Mouse (Mus musculus) MN1 (cell line): ENCODE results near the gene Trp53rka.
"Not testable (repeated sequence)": the region's sequence is repeated elsewhere in the genome, so short reads cannot be mapped to it uniquely, and the experiment has no call there.

ENCODE experiments used
- DNase-seq: peaks from one replicate; pipeline ENCODE4 v3.0.0-alpha.2; 2016; ENCODE audit warnings: low spot score

Gene Trp53rka

DNA sequence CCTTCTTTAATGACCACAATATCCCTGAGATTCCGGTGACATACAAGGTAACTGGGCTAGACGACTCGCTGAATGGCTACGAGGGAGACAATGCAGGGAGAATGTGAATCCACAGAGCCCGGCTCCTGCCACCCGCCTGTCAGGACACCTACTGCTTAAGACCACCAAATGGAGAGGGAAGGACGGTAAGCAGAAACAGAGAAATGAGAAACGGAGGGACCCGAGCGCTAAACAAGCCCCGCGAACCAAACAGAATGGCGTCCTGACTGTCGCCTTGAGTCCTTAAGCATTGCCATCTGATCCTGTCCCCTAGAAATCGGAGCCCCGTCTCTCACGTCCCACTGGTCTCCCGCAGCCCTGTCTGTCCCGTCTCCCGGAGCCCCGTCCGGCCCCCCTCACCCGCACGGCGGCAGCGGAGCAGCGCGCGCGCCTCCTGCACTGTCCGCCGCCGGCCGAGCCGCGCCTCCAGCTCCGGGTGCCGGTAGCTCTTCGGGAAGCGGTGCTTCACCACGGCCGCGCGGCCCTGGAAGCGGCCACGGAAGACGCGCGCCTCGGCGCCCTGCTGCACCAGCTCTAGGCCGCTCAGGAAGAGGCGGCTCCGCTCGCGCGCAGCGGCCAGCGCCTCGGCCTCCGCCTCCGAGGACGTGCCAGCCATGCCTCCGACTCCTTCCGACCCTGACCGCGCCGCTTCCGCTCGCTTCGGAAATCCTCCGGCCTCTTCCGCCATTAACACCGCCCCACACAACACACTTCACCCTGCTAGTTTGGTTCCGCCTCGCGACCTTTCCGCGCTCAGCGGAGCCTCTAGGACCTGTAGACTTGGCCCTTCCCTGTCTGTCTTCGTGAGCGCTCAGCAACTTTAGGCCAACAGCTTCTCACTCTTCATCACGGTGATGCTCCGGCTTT, at the start of gene Trp53rka:
TSS of gene Trp53rka (minus strand) at position 677 of the 906 bp plus-strand sequence.
- DNase-seq = peak; percentile 89

DNA sequence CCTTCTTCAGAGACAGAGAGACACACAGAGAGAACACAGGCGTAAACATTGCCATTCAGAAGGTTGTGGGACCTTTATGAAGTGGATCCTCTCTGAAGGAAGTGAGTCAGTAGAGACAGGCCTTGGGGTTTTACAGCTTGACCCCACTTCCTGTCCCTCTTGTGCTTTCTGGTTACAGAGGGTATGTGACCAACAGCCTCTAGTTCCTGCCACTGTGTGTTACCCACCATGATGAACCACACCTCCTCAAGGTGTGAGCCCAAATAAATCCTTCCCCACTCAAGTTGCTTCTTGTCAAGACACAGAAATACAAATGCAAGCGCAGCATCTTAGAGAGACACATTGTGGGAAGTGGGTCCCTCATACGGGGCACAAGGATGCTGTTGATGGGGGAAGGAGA, 47.9 kb upstream of the Trp53rka start:
- no peak for DNase-seq

DNA sequence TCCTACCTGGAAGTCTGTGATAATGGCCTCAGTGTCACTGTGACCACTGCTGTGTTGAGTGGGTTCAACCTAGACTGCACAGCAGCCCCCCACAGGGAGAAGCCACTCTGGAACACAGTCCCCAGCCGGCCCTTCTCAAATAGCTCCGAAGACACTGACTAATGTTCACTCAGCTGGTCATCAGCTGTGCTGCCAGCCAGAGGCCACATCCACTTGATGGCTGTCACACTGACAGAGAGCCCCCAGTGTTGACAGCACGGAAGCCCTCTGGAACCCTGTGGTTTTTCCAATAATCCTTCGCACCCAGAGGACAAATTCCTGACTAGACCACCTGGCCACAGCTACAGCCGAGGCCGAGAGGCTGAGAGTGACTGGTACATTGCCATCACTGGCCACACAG, 40.7 kb upstream of the Trp53rka start:
- no peak for DNase-seq

DNA sequence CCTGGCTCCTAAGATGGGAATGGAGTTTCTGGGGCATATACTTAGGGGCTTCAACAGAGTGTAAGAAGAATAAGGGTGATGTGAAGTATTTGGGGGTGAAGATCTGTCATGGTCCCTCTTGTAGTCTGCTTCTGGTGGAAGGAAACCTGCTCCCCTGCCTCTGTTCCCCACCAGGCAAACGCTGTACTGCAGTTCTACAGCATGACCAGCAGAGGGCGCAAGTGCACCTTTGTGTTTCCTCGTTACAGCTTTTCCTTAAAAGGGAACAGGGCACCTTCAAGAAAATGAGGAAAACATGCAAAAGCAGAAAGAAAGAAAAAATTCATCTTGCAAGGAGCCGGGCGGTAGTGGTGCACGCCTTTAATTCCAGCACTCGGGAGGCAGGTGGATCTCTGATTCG, 36.0 kb upstream of the Trp53rka start:
- DNase-seq = peak; percentile 69

DNA sequence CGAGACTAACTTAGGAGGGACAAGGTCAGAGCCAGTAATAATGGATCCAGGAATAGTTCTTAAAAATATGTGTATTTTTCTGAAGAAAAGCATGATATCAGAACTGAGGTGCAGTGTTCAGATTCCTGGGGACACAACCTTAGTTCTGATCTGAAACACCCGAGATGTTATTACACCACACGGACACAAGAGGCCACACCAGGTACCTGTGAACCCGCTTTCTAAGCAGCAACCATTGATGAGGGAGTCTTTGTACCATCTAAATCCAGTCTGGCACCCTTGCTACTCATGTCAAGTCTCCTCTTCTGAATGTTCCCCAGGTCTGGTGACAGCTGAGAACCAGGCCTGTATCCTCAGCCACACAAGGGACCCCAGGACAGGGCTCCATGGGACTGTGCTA, 32.5 kb upstream of the Trp53rka start:
- DNase-seq = no peak

DNA sequence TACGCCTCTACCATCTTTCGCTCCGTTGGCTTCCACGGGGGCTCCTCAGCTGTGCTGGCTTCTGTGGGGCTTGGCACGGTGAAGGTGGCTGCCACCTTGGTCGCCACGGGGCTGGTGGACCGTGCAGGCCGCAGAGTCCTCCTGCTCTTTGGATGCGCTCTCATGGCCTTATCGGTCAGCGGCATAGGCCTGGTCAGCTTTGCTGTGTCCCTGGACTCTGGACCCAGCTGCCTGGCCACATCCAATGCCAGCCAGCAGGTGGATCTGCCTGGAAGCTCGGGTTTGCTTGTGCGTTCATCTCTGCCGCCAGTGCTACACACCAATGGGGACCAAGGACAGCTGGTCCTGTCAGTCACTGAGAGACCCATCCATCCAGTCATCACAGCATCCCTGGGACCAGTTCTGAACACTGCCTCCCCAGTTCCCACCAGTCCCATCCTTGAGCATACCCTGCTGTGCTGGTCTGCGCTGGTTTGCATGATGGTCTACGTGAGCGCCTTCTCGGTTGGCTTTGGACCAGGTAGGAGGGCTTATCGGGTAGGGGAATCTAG, 22.1 kb upstream of the Trp53rka start:
- DNase-seq = no peak

DNA sequence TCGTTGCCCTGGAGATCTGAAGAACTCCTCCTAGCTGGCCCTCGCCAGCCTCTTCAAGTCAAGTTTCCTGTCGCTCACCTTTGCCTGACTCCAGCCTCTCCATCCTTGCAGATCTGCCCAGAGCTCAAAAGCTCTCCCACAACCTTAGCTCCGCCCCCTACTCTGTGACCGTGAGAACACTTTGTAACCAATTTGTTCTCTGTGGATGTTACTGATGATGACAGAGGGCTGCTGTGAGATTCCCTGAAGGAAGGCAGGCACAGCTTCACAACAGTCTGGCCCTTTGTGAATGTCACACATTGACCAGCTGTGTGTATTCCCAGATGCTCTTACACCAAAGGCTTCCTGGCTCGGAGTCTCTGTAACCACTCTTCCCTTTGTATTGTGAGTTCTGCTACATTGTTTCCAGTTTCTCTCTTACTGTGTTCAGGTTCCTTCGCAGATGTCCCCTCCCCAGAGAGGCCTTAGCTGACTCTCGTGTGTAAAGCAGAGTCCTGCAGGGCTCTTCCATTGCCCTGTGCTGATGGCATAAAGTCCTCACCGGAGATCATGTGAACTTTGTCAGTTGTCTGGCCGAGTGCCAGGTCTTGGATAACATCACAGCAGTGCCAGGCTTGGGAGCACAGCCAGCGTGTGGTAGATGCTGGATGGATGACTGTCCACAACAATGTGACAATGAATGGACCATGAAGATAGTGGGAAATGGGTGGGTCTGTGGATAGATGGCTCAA, 19.9 kb upstream of the Trp53rka start:
- peak; percentile 86 for DNase-seq

DNA sequence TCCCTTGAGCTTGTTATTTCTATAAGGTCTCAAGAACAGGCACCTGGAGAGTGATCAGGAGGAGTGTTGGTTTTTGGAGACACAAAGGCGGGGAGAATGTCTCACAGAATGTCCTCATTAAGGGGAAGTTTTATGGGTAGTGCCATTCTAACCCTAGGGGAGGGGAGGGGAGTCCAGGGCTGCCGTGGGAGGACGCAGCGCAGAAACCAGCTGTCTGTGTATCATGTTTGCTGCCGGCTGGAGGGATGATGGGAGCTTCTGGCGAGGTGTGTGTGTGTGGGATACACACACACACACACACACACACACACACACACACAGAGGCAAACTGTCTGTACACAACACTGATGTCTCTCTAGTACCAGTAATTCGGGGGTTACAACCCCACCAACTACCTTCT, 19.3 kb upstream of the Trp53rka start:
- no peak for DNase-seq

DNA sequence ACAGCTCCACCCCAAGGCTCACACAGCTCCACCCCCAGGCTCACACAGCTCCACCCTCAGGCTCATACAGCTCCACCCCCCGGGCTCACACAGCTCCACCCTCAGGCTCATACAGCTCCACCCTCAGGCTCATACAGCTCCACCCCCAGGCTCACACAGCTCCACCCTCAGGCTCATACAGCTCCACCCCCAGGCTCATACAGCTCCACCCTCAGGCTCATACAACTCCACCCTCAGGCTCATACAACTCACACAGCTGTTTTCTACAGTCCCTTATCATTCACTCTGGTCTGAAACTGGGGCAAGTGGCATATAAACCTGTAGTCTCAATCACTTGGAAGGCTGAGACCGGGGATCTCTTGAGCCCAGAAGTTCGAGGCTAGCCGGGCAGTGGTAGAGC, 18.4 kb upstream of the Trp53rka start:
- DNase-seq = not testable (repeated sequence)

DNA sequence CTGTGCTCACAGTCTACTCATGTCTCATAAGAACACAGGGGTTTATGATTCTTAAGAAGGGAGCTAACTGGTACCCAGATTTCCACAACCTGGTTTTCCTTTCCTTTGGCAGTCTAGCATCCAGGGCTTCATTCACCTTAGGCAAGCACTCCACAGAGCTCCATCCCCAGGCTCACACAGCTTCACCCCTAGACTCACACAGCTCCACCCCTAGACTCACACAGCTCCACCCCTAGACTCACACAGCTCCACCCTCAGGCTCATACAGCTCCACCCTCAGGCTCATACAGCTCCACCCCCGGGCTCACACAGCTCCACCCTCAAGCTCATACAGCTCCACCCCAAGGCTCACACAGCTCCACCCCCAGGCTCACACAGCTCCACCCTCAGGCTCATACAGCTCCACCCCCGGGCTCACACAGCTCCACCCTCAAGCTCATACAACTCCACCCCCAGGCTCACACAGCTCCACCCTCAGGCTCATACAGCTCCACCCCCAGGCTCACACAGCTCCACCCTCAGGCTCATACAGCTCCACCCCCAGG, 17.9 kb upstream of the Trp53rka start:
- DNase-seq = not testable (repeated sequence)

DNA sequence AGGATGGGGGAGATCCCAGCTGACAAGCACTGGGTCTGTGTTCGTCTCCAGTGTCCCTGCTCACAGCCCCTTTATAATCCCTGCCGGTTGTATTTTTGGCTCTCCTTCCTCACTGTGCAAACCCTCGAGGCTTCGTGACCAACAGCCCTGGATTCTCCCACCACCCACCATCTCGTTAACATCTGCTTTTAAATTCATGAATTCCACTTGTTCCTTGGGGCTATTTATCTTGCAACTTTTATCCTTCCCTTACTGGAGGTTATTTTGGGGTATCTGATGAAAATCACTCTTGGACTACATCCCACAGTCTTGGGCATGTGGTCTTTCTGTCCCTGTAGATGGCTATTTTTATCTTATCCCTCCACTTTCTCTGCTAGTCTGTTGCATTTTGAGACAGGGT, 17.3 kb upstream of the Trp53rka start:
- DNase-seq = no peak

DNA sequence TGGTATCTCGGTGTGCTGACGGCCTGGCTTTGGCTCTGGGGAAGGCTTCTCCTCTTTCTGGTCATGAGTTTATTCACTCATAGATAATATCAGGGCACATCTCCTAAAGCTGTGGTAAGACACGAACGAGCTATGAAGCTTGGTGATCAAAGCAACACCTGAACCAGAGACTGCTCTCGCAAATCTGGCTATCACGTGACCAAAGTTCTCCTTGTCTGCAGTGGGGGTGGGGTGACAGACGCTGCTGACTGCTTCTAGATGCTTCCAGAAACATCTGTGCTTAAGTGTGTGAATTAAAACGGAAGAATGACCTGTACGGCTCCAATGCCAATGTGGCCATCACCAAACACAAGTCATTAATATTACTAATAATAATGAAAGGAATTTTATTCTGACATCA, 16.6 kb upstream of the Trp53rka start:
- DNase-seq = no peak

DNA sequence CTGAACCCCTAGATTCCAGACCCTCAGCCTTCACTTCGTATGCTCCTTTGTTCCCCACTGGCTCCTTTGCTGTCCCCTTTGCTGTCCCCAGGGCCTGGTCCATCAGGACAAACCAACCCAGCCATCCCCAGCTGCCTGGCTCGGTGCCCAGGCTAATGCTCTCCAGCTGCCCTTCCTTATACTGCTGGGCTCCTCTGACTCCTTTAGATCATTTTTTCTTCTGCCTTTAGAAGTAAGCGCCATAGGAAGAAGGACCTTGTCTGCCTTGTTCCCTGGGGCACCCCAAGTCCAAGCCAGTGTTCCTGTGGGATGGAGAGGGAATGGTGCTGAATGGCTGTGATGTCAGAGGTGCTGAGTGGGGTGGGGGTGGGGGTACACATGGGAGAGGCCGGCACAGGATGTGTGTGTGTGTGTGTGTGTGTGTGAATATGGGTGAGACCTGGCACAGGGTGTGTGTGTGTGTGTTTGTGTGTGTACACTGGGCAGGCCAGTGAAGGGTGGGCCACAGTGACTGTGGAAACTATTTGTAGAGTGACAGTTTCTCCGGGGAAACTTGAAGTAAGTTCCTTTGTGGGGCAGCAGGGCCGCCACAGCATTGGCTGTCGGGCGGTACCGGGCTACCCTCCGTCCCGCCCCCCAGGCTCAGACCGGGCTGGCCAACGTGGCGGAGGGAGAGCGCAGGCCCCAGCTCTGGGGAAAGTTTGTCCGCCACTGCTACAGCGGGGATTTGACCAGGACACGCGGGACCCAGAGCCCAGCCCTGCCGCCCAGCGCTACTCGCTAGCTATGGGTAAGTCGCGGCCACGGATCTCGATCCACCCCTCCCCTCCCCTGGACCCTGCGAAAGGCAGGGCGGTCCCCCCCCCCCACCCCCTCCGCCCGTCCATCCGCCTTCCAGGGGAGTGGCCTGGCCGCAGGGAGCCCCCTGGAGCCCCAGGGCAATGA, 10.4 kb upstream of the Trp53rka start, which contains the start of gene Slc2a10:
TSS of gene Slc2a10 (plus strand) at position 529 of the 945 bp plus-strand sequence.
- peak; percentile 78 for DNase-seq

DNA sequence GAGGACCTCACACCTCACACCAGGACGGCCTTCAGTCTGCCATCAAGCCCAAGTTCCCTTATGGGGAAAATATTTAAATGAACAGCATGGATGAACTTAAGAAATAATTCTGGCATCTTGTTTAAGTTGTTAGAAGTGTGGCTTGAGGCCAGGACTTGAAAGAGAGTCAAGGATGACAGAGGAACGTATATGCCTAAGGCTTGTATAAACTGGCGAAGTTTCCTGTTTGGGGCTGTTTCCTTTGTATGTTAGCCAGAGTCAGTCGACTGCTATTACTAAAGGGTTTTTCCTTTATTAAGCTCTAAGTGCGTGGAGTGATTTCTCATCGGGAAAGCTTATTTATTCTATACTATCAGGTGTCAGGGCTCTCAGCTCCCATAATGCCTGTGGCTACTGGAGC, 5.7 kb upstream of the Trp53rka start:
- DNase-seq = no peak

DNA sequence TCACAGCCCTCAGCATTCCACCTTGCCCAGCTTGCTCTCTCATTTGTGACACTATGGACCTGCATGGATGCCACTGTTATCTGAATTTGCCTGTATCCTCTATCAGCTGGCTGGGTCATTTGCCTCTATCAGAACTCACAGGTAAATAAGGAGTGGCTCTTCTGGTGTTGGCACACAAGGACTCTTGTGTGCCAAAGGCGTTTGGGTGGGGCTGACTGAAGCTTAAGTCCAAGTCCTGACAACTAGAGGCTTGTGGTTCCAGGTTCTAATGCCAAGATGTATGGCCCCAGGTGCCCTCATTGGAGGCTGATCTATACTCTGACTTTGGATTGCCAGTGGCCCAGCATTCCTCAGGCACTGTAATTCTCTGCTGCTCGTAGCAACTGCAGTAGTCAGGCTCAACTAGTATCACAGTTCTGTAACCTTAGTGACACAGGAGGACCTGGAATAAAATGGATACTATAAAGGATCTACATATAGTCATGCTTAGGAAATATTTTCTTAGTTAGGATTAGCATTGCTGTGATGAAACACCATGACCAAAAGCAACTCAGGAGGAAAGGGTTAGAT, 4.7 kb upstream of the Trp53rka start:
- no peak for DNase-seq

DNA sequence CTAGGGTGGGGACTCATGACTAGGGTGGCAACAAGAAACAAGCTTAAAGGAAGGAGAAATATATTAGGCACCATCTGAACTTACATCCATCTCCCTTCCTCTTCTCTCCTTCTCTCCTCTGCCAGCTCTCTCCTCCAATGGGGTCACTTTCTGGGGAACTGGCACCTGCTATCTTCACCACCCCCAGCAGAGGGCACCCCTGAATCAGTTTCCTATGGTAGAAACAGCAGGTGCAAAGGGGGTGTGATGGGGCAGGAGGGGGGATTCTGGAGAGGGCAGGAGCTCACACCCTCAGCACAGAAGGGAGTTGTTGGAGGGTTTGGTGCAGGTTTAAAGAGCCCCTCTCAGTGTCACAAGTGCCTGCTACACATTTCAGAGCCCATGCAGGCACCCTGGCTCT, 3.1 kb upstream of the Trp53rka start:
- DNase-seq = peak; percentile 51

DNA sequence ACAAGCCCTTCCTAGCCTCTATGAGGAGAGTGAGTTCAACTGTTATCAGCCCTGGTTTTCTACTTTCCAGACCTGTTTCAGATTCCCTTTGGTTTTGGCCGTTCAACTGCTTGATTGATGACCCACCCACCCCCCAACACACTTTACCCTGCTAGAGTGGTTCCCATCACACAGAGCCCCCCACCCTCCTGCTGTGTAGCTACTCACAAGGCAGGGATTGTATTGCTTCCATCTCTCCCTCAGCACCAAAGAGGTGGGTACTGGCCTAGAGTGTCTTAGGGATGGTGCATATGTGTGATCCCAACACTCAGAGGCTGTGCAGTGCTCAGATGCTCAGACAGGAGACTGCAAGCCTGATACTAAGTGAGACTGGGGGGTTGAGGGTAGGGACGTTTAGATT, 1.4 kb upstream of the Trp53rka start:
- no peak for DNase-seq

DNA sequence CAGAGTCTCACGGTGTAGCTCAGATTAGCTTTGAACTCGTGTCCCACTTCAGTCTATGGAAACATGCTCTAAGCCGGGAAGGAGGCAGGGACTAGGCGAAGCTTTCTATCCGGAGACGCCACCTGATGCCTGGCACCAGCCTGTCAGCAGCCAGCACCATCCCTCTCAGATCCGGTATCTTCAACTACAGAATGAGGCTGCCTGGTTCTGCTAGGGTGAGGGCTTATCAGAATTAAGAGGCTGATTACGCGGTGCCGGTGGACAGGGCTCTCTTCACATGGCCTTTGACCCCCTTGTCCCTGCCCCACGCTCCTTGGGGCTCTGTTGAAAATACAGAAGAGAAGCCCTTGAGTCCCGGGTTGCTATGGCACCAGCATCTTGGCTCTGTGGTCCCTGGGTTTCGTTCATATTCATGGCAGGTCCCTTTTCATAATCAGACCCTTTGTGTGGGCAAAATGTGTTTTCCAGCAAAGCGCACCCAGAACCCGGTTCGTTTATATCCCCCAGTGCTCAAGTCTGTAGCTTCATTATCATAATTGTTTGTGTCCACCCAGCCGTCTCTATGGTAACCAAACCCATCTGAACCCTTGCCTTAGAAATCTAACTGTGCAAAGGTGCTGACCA, 575 bp upstream of the Trp53rka start:
- peak; percentile 57 for DNase-seq

DNA sequence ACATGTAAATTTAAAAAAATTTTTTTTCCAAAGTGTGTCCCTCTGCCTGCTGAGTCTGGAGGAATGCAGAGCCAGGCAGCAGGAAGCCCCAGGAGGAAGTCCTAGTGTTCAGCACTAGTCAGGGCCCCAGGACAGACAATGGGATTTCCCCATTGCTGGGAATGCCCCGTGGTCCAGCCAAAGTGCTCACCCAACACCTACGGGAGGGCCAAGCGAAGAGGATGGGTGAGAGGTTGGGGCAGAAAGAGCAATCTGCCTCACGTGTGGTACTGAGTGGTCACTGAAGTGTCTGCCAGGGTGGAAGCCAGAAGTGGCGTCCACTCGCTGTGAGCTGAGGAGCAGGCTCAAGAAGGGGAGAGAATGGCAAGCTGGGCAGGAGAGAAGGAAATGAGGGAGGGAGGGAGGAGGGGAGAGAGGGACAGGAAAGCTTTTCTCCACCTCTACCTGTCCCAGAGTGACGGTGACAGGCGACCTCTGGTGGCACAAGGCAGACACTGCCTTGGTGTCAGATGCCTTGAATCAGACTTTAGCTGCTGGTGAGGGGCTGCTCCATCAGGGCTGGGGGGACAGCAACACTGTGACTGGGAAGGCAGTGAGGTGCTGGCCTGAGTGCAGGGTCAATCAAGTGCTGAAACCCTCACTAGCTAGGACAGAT, 6.1 kb downstream of the Trp53rka start:
- peak; percentile 60 for DNase-seq

DNA sequence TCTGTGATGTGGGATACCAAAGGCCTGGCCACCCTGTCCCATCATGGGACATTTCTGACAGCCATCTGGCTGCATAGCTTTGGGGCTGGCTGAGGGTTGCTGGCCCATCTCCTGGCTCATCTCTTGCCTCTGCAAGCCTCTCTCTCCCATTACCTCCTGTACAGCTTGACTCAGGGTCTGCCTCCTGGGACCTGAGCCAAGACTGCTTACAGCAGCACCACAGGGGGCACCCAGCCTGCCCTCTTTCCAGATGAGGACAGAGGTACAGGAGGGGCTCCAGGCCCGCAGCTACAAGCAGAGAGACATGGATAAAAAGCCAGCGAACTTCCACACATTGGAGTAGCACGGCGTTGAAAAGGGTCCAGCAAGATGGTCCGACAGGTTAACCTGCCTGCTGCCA, 6.7 kb downstream of the Trp53rka start:
- DNase-seq = no peak
